Mouse (Mus musculus) lung, embryonic 16.5 days (tissue): ENCODE measurements around the gene Jun. TPM values are rescaled to one million over a fixed set of nuclear protein-coding genes. Genes with fewer than 3 reads are reported as not detected.
A peak's percentile ranks its signal among the peaks of the same experiment; 100 is the strongest.

Source experiments
- ATAC-seq: fragments of 200-750 bp; cut with Nextera tagmentation; 2 replicates; pipeline ENCODE4 v1.8.0; 2017; ENCODE audit warnings: low read depth, mild to moderate bottlenecking, moderate library complexity
- H3K27ac ChIP-seq: fragments of 300-500 bp; sonication (generic); 2 replicates; pipeline ENCODE4 v1.5.1; 2014; ENCODE audit warnings: mild to moderate bottlenecking, control low read depth, low read length
- H3K27me3 ChIP-seq: fragments of 300-500 bp; sonication (generic); 2 replicates; pipeline ENCODE4 v1.6.1; 2014; ENCODE audit warnings: low read depth, low read length, mixed read lengths; ENCODE audit not compliant: control insufficient read depth, insufficient read depth
- H3K36me3 ChIP-seq: fragments of 300-500 bp; sonication (generic); 2 replicates; pipeline ENCODE4 v1.6.1; 2014; ENCODE audit warnings: low read length; ENCODE audit not compliant: control insufficient read depth, insufficient read depth
- H3K4me1 ChIP-seq: fragments of 300-500 bp; sonication (generic); replicated peaks from 2 replicates; pipeline ENCODE4 v1.6.1; 2014; ENCODE audit warnings: low read length, mixed read lengths; ENCODE audit not compliant: control insufficient read depth, insufficient read depth
- H3K4me2 ChIP-seq: fragments of 300-500 bp; sonication (generic); 2 replicates; pipeline ENCODE4 v1.6.1; 2014; ENCODE audit warnings: low read depth, low read length, control low read depth
- H3K4me3 ChIP-seq: fragments of 300-500 bp; sonication (generic); 2 replicates; pipeline ENCODE4 v1.5.1; 2014; ENCODE audit warnings: mild to moderate bottlenecking, low read length, control low read depth
- H3K9ac ChIP-seq: fragments of 300-500 bp; sonication (generic); 2 replicates; pipeline ENCODE4 v1.6.1; 2014; ENCODE audit warnings: low read length, control low read depth
- H3K9me3 ChIP-seq: fragments of 300-500 bp; sonication (generic); 2 replicates; pipeline ENCODE4 v1.6.1; 2016; ENCODE audit warnings: low read length; ENCODE audit not compliant: control insufficient read depth
- WGBS: fragments of 180-500 bp; shearing (Covaris S2); extraction: QIAGEN DNeasy Blood & Tissue Kit; methylation state at CpG from one replicate; pipeline ENCODE4 v1.1.7; 2014; 5-methylcytosine and 5-hydroxymethylcytosine counted together
- polyA plus RNA-seq: library from polyadenylated mRNA; unstranded; fragments of >200 nt; fragmentation: Nextera tagmentation; extraction: Ambion mirVana; gene quantifications from 2 replicates; pipeline ENCODE4 v1.2.1, GENCODE M21; 2015

Jun gene
- polyA plus RNA-seq, 1 experiment from 2014 or later, result 119 TPM

DNA sequence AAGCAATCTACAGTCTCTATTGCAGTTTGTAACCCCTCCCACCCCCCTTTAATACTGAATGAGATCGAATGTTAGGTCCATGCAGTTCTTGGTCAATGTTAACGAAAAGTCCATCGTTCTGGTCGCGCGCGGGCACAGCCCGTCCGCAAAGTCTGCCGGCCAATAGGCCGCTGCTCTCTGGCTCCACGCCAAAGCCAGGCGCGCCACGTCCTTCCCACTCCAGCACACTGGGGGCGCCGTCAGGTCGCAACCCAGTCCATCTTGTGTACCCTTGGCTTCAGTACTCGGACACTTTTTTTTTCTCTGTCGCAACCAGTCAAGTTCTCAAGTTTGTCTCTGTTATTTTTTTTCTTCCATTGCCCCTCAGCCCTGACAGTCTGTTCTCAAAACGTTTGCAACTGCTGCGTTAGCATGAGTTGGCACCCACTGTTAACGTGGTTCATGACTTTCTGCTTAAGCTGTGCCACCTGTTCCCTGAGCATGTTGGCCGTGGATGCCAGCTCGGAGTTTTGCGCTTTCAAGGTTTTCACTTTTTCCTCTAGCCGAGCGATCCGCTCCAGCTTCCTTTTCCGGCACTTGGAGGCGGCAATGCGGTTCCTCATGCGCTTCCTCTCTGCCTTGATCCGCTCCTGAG lies 2.0 kb downstream of the Jun start:
- no peaks in the 10 kb centered on the region for H3K9me3 ChIP-seq
- H3K9ac ChIP-seq, result peak overlapping the region; percentile 98
- peaks cover 21% of the 10 kb centered on the region for H3K4me1 ChIP-seq
- H3K4me3 ChIP-seq, result peak overlapping the region; percentile 87
- no peaks in the 10 kb centered on the region for H3K27me3 ChIP-seq
- peak overlapping the region; percentile 89 for H3K4me2 ChIP-seq
- H3K27ac ChIP-seq, result peak overlapping the region; percentile 100
- WGBS, result under 1% methylated on average over 34 of the region's 34 CpGs
- H3K36me3 ChIP-seq, result 0 out of 2 replicates have a peak, but pooled peaks cover 2% of the 10 kb centered on the region
- no peak for ATAC-seq

- 0 out of 2 replicates have a peak, but pooled peaks cover 2% of the 10 kb centered on the region for H3K36me3 ChIP-seq
- 26% methylated on average over 2 of the region's 2 CpGs for WGBS
Measured at GRCm38 (mm10) chr4:95049153-95049552, 2.9 kb downstream of the Jun start.

DNA sequence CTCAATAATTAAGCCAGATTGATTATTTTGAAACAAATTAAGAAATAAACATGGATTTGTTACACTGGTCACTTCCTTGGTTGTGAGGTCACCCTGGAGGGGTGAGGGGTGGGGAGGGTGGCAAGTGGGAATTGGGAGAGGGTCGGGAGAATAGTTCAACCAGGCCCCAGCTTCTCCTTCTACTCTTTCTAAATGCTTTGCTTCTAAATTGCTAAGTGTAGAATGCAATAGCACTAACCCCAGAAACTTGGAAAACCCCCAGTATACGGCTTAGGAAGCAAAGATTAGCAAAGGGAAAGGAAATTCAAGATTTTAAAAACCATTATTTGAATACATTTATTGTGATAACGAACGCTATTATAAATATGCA lies 3.3 kb downstream of the Jun start:
- Histone ChIP-seq H3K27me3 (no peaks in the 10 kb centered on the region), H3K4me3 (peak overlapping the region; percentile 30), H3K9me3 (no peaks in the 10 kb centered on the region), H3K9ac (no peak overlapping the region; the same call in 1 of the 2 replicates), H3K4me1 (peaks cover 11% of the 10 kb centered on the region; the same call in 1 of the 2 replicates), H3K4me2 (peak overlapping the region; percentile 89), H3K27ac (no peak overlapping the region), H3K36me3 (0 out of 2 replicates have a peak, but pooled peaks cover 2% of the 10 kb centered on the region)
- no peak for ATAC-seq
- WGBS, result 57% methylated on average over 4 of the region's 4 CpGs

More at GRCm38 (mm10) chr4:95049153-95049552, 2.9 kb downstream of the Jun start:
- Histone ChIP-seq H3K9me3 (no peaks in the 10 kb centered on the region), H3K4me2 (peak overlapping the region; percentile 89), H3K9ac (peak overlapping the region; percentile 41), H3K27ac (no peak overlapping the region), H3K27me3 (no peaks in the 10 kb centered on the region), H3K4me3 (peak overlapping the region; percentile 87), H3K4me1 (peaks cover 13% of the 10 kb centered on the region)
- ATAC-seq, result no peak

DNA sequence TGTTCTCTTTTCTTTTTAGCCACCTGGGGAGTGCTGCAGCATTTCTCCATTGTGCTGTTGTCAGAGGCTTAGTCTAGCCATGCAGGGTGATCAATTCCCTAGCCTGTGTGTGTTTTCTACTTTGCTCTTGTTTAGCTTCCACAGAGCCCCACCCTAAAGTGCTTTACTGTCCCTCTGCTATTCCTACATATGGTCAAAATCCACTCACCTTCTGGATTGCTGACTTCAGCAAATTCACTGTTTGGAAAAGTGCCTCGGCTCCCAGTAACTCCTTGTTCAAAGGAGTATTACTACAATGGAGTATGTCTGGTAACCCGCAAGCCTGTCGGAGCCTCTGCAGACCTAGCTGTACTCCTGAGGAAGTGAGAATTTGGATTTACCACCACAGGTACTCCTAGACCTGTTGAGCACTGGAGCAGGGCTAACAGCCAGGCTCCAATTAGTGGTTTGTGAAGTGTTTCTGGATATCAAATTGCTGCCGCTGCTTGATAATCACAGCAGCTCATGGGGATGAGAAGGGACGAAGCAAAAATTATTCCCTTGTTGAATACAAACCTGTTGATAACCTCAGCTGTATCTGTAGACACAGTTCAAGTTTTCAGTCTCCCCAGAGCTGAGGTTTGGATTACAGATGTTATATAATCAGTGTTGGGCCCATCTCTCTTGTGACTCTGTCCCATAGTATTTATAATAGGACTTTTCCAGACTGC lies 3.8 kb downstream of the Jun start:
- peaks cover 7% of the 10 kb centered on the region; the same call in 1 of the 2 replicates for H3K4me1 ChIP-seq
- H3K4me3 ChIP-seq, result peak overlapping the region; percentile 8; the same call in 1 of the 2 replicates
- H3K9me3 ChIP-seq, result no peaks in the 10 kb centered on the region
- peak overlapping the region; percentile 32 for H3K9ac ChIP-seq
- no peak for ATAC-seq
- WGBS, result 43% methylated on average over 5 of the region's 5 CpGs
- no peaks in the 10 kb centered on the region for H3K27me3 ChIP-seq
- H3K4me2 ChIP-seq, result peak overlapping the region; percentile 89
- peak overlapping the region; percentile 39 for H3K27ac ChIP-seq
- 0 out of 2 replicates have a peak, but pooled peaks cover 2% of the 10 kb centered on the region for H3K36me3 ChIP-seq

DNA sequence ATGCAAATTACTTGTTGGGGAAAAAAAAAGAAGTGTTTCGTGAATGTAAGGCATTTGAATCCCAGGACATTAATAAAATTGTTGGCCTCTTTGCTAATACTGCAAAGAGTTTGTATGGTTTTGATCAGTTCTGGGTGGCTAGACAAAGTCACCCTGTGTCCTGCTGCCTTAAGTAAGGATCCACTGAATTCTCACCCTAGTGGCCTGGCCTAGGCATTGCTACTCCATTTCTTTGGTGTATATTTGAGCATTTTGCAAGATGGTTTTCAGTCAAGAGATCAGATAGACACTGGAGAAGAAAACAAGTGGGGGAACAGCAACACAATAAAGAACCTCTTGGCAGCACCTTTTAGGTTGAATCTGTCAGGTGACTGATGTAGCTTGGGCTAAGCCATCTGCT lies 6.9 kb downstream of the Jun start:
- Histone ChIP-seq H3K27ac (no peak overlapping the region), H3K9ac (no peak overlapping the region), H3K27me3 (no peaks in the 10 kb centered on the region), H3K36me3 (no peaks in the 10 kb centered on the region), H3K4me2 (no peak overlapping the region), H3K4me3 (no peak overlapping the region), H3K9me3 (no peaks in the 10 kb centered on the region), H3K4me1 (peaks cover 7% of the 10 kb centered on the region; the same call in 1 of the 2 replicates)
- no peak for ATAC-seq
- 57% methylated on average over 1 of the region's 1 CpGs for WGBS

GRCm38 (mm10) chr4:95044721-95045120 lies 7.3 kb downstream of the Jun start:
- Histone ChIP-seq H3K9ac (no peak overlapping the region), H3K36me3 (no peaks in the 10 kb centered on the region), H3K27me3 (no peaks in the 10 kb centered on the region), H3K4me3 (no peak overlapping the region), H3K9me3 (no peaks in the 10 kb centered on the region), H3K27ac (0 out of 2 replicates have a peak overlapping the region, but pooled peaks have one; percentile 22), H3K4me2 (no peak overlapping the region), H3K4me1 (peaks cover 7% of the 10 kb centered on the region; the same call in 1 of the 2 replicates)
- peak; percentile 65; the same call in 1 of the 2 replicates for ATAC-seq
- WGBS, result 54% methylated on average over 6 of the region's 6 CpGs

DNA sequence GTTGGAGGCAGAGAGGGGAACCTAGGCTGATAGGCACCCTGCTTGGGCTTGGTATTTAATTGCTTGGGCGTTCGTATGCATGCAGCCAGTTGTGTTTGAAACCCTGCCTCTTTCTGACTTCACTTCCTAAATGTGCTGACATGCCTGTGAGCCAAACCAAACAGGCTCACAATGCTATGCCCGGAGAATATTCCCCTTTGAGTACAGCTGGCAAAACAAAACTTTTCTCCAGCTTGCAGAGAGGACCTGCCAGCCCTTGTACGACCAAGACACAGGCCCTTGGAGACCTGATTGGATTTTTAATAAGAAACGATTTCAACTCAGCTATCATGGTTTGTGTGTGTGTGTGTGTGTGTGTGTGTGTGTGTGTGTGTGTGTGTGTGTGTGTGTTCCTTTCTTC lies 14.0 kb downstream of the Jun start:
- Histone ChIP-seq H3K27ac (no peak overlapping the region), H3K4me1 (no peaks in the 10 kb centered on the region), H3K27me3 (no peaks in the 10 kb centered on the region), H3K4me2 (no peak overlapping the region), H3K4me3 (no peak overlapping the region), H3K36me3 (no peaks in the 10 kb centered on the region), H3K9me3 (no peaks in the 10 kb centered on the region), H3K9ac (no peak overlapping the region)
- ATAC-seq, result no peak
- WGBS, result 47% methylated on average over 5 of the region's 5 CpGs

DNA sequence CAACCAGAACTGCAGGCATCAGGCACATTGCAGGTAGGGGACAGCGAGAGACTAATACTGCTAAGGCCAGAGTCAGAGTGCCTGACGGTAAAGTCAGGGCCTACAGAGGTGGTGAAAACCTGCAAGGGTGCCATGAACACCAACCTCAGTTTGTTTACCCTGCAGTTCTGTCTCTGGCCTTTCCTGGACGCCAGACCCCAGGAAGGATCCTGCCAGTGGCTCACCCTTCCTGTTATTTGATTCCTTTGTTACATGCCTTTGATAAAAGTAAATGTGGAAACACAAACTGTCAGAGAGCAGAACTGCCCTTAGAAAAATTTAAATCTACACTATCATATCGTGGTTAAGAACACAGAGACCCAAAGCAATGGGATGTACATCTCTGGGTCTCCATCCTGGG lies 20.9 kb downstream of the Jun start:
- ATAC-seq, result no peak
- no peak overlapping the region for H3K4me2 ChIP-seq
- WGBS, result 37% methylated on average over 4 of the region's 4 CpGs

GRCm38 (mm10) chr4:95025847-95026600 lies 26.0 kb downstream of the Jun start:
- ATAC-seq, result no peak
- WGBS, result 73% methylated on average over 16 of the region's 16 CpGs
- H3K4me1 ChIP-seq, result peaks cover 4% of the 10 kb centered on the region; the same call in 1 of the 2 replicates
- no peak overlapping the region for H3K27ac ChIP-seq
- no peaks in the 10 kb centered on the region for H3K9me3 ChIP-seq
- no peak overlapping the region for H3K4me2 ChIP-seq
- no peaks in the 10 kb centered on the region for H3K36me3 ChIP-seq
- H3K9ac ChIP-seq, result no peak overlapping the region
- H3K4me3 ChIP-seq, result no peak overlapping the region
- no peaks in the 10 kb centered on the region for H3K27me3 ChIP-seq

More for the DNA sequence above, 20.9 kb downstream of the Jun start:
- H3K4me3 ChIP-seq, result no peak overlapping the region
- no peak overlapping the region for H3K27ac ChIP-seq
- H3K27me3 ChIP-seq, result no peaks in the 10 kb centered on the region
- H3K36me3 ChIP-seq, result no peaks in the 10 kb centered on the region
- no peak overlapping the region for H3K9ac ChIP-seq
- H3K4me1 ChIP-seq, result no peaks in the 10 kb centered on the region; the same call in 1 of the 2 replicates
- no peaks in the 10 kb centered on the region for H3K9me3 ChIP-seq
